Mouse (Mus musculus) stomach, postnatal 0 days (tissue): ENCODE results near the gene Cdon. TPM values are rescaled to one million over a fixed set of nuclear protein-coding genes. Genes with fewer than 3 reads are reported as not detected.

Source experiments
- ATAC-seq: fragments of 200-750 bp; cut with Nextera tagmentation; 2 replicates; pipeline ENCODE4 v1.8.0; 2017; ENCODE audit not compliant: low FRiP score, low TSS enrichment
- DNase-seq: peaks from one replicate; pipeline ENCODE4 v3.0.0-alpha.2; 2016; ENCODE audit warnings: low spot score
- H3K27ac ChIP-seq: fragments of 300-500 bp; sonication (generic); replicated peaks from 2 replicates; pipeline ENCODE4 v1.5.1; 2014; ENCODE audit warnings: mild to moderate bottlenecking, control low read depth
- H3K27me3 ChIP-seq: fragments of 300-500 bp; sonication (generic); 2 replicates; pipeline ENCODE4 v1.6.1; 2014; ENCODE audit warnings: low read length; ENCODE audit not compliant: control insufficient read depth, insufficient read depth
- H3K36me3 ChIP-seq: fragments of 300-500 bp; sonication (generic); 2 replicates; pipeline ENCODE4 v1.6.1; 2014; ENCODE audit warnings: low read length, mixed read lengths; ENCODE audit not compliant: control insufficient read depth, insufficient read depth
- H3K4me1 ChIP-seq: fragments of 300-500 bp; sonication (generic); replicated peaks from 2 replicates; pipeline ENCODE4 v1.6.1; 2014; ENCODE audit warnings: antibody characterized with exemption; ENCODE audit not compliant: control insufficient read depth, insufficient read depth
- H3K4me2 ChIP-seq: fragments of 300-500 bp; sonication (generic); replicated peaks from 2 replicates; pipeline ENCODE4 v1.6.1; 2014; ENCODE audit warnings: low read depth, mild to moderate bottlenecking, control low read depth, moderate library complexity
- H3K4me3 ChIP-seq: fragments of 300-500 bp; sonication (generic); 2 replicates; pipeline ENCODE4 v1.5.1; 2014; ENCODE audit warnings: low read depth, low read length, control low read depth
- H3K9ac ChIP-seq: fragments of 300-500 bp; sonication (generic); 2 replicates; pipeline ENCODE4 v1.6.1; 2014; ENCODE audit warnings: mild to moderate bottlenecking, low read length, control low read depth, mixed read lengths
- H3K9me3 ChIP-seq: fragments of 300-500 bp; sonication (generic); 2 replicates; pipeline ENCODE4 v1.6.1; 2016; ENCODE audit warnings: low read length; ENCODE audit not compliant: control insufficient read depth
- CTCF ChIP-seq: IDR thresholded peaks from 2 replicates; pipeline ENCODE4 v1.5.1; 2016; ENCODE audit warnings: antibody characterized with exemption, low read depth, mild to moderate bottlenecking, moderate library complexity
- EP300 ChIP-seq: optimal IDR thresholded peaks from 2 replicates; pipeline ENCODE3; 2016; ENCODE audit warnings: antibody characterized with exemption
- WGBS: fragments of 180-500 bp; shearing (Covaris S2); extraction: QIAGEN DNeasy Blood & Tissue Kit; methylation state at CpG from one replicate; pipeline ENCODE4 v1.1.7; 2014; 5-methylcytosine and 5-hydroxymethylcytosine counted together
- polyA plus RNA-seq: library from polyadenylated mRNA; unstranded; fragments of >200 nt; fragmentation: Nextera tagmentation; extraction: Ambion mirVana; gene quantifications from 2 replicates; pipeline ENCODE4 v1.2.1, GENCODE M21; 2015

Cdon gene
- polyA plus RNA-seq, 1 experiment from 2014 or later = 2.7 TPM

- no peak overlapping the region for H3K4me2 ChIP-seq
- no peak overlapping the region for H3K27ac ChIP-seq
- H3K27me3 ChIP-seq = no peaks in the 10 kb centered on the region
- ATAC-seq (no peak), DNase-seq (no peak)
- WGBS = 51% methylated on average over 9 of the region's 9 CpGs
- H3K9me3 ChIP-seq = no peaks in the 10 kb centered on the region
- no peaks in the 10 kb centered on the region for H3K36me3 ChIP-seq
- no peak overlapping the region for H3K9ac ChIP-seq
- no peak overlapping the region for H3K4me3 ChIP-seq
- H3K4me1 ChIP-seq = no peaks in the 10 kb centered on the region
- no peak for TF ChIP-seq CTCF
- no peak for TF ChIP-seq EP300
Measured at GRCm38 (mm10) chr9:35533266-35533665, 112.3 kb downstream of the Cdon start.

- no peak overlapping the region for H3K4me3 ChIP-seq
- H3K9ac ChIP-seq = no peak overlapping the region
- WGBS = 7% methylated on average over 2 of the region's 2 CpGs
- H3K9me3 ChIP-seq = no peaks in the 10 kb centered on the region
- H3K36me3 ChIP-seq = no peaks in the 10 kb centered on the region
- no peak for TF ChIP-seq EP300
- TF ChIP-seq CTCF = peak; percentile 94
- H3K27me3 ChIP-seq = no peaks in the 10 kb centered on the region
- ATAC-seq = peak; percentile 81
- peak; percentile 59 for DNase-seq
- no peak overlapping the region for H3K4me2 ChIP-seq
- no peaks in the 10 kb centered on the region for H3K4me1 ChIP-seq
- no peak overlapping the region for H3K27ac ChIP-seq
Measured at GRCm38 (mm10) chr9:35535110-35535509, 114.2 kb downstream of the Cdon start.

- H3K9me3 ChIP-seq = no peaks in the 10 kb centered on the region
- WGBS = 60% methylated on average over 4 of the region's 4 CpGs
- ATAC-seq (no peak), DNase-seq (no peak)
- no peaks in the 10 kb centered on the region for H3K36me3 ChIP-seq
- H3K4me2 ChIP-seq = no peak overlapping the region
- H3K4me1 ChIP-seq = no peaks in the 10 kb centered on the region
- no peak overlapping the region for H3K9ac ChIP-seq
- no peaks in the 10 kb centered on the region for H3K27me3 ChIP-seq
- no peak overlapping the region for H3K4me3 ChIP-seq
- H3K27ac ChIP-seq = no peak overlapping the region
- TF ChIP-seq EP300 (no peak), CTCF (no peak)
Measured at GRCm38 (mm10) chr9:35535876-35536275, 114.9 kb downstream of the Cdon start.

- DNase-seq = no peak
- TF ChIP-seq CTCF (no peak), EP300 (no peak)
Measured at GRCm38 (mm10) chr9:35539001-35539750, 118.2 kb downstream of the Cdon start.

GRCm38 (mm10) chr9:35541024-35541423 is 120.1 kb downstream of the Cdon start:
- no peak overlapping the region for H3K9ac ChIP-seq
- TF ChIP-seq EP300 = no peak
- TF ChIP-seq CTCF = no peak
- H3K36me3 ChIP-seq = no peaks in the 10 kb centered on the region
- ATAC-seq = no peak
- no peaks in the 10 kb centered on the region for H3K27me3 ChIP-seq
- no peak overlapping the region for H3K4me2 ChIP-seq
- no peak for DNase-seq
- no peak overlapping the region for H3K27ac ChIP-seq
- WGBS = 77% methylated on average over 5 of the region's 5 CpGs
- H3K4me3 ChIP-seq = no peak overlapping the region
- no peaks in the 10 kb centered on the region for H3K4me1 ChIP-seq
- no peaks in the 10 kb centered on the region for H3K9me3 ChIP-seq

More at GRCm38 (mm10) chr9:35539001-35539750, 118.2 kb downstream of the Cdon start:
- H3K4me1 ChIP-seq = no peaks in the 10 kb centered on the region
- no peaks in the 10 kb centered on the region for H3K9me3 ChIP-seq
- H3K27me3 ChIP-seq = no peaks in the 10 kb centered on the region
- H3K27ac ChIP-seq = no peak overlapping the region
- no peak for ATAC-seq
- no peak overlapping the region for H3K4me2 ChIP-seq
- H3K36me3 ChIP-seq = no peaks in the 10 kb centered on the region
- no peak overlapping the region for H3K4me3 ChIP-seq
- 51% methylated on average over 13 of the region's 13 CpGs for WGBS
- H3K9ac ChIP-seq = no peak overlapping the region

GRCm38 (mm10) chr9:35541488-35541887 is 120.6 kb downstream of the Cdon start:
- TF ChIP-seq EP300 = no peak
- TF ChIP-seq CTCF = peak; percentile 90
- H3K4me1 ChIP-seq = no peaks in the 10 kb centered on the region
- H3K4me3 ChIP-seq = no peak overlapping the region
- H3K27ac ChIP-seq = no peak overlapping the region
- DNase-seq (peak; percentile 85), ATAC-seq (peak; percentile 80)
- H3K27me3 ChIP-seq = no peaks in the 10 kb centered on the region
- H3K9ac ChIP-seq = no peak overlapping the region
- H3K36me3 ChIP-seq = no peaks in the 10 kb centered on the region
- H3K9me3 ChIP-seq = no peaks in the 10 kb centered on the region
- 5% methylated on average over 6 of the region's 6 CpGs for WGBS
- no peak overlapping the region for H3K4me2 ChIP-seq
